Comparison of ENCODE assay signal across 8 mouse cellular contexts in genomic region chr8:70630532-70631381, GRCm38 (mm10). TPM values are rescaled to one million over a fixed set of nuclear protein-coding genes. Genes with fewer than 3 reads are reported as not detected.
DNase-seq lines count a peak whose midpoint lies in the region; ATAC-seq and TF ChIP-seq lines count a peak whose summit lies in the region.

No protein-coding gene starts in this region.

- 0 out of 2 replicates have a peak, but pooled peaks cover 6% of the 10 kb centered on the region for H3K27me3 ChIP-seq in forebrain, embryonic 15.5 days
- H3K27me3 ChIP-seq in hindbrain, postnatal 0 days (ENCODE audit: insufficient read depth, low read length), result no peaks in the 10 kb centered on the region
- H3K27me3 ChIP-seq in liver, embryonic 13.5 days, result peaks cover 10% of the 10 kb centered on the region
- H3K27me3 ChIP-seq in myocyte (ENCODE audit: control insufficient read depth, insufficient read depth, insufficient read length), result no peaks in the 10 kb centered on the region

- H3ac ChIP-seq in myocyte (ENCODE audit: control insufficient read depth, insufficient read length), result peak overlapping the region; percentile 20

- H3K4me3 ChIP-seq in forebrain, embryonic 15.5 days, result no peak overlapping the region
- H3K4me3 ChIP-seq in hindbrain, postnatal 0 days (ENCODE audit: low read length), result peak overlapping the region; percentile 36; the same call in 1 of the 2 replicates
- peak overlapping the region; percentile 65 for H3K4me3 ChIP-seq in liver, embryonic 13.5 days (replicated peaks)
- peak overlapping the region; percentile 52 for H3K4me3 ChIP-seq in myocyte

- H3K27ac ChIP-seq in forebrain, embryonic 15.5 days (replicated peaks), result no peak overlapping the region
- 0 out of 2 replicates have a peak overlapping the region, but pooled peaks have one; percentile 64 for H3K27ac ChIP-seq in hindbrain, postnatal 0 days
- H3K27ac ChIP-seq in liver, embryonic 13.5 days, result peak overlapping the region; percentile 85

- H3K9me3 ChIP-seq in forebrain, embryonic 15.5 days, result no peaks in the 10 kb centered on the region
- no peaks in the 10 kb centered on the region for H3K9me3 ChIP-seq in hindbrain, postnatal 0 days (ENCODE audit: low read length)
- no peaks in the 10 kb centered on the region for H3K9me3 ChIP-seq in liver, embryonic 13.5 days (replicated peaks)

- H3K36me3 ChIP-seq in forebrain, embryonic 15.5 days, result no peaks in the 10 kb centered on the region
- no peaks in the 10 kb centered on the region for H3K36me3 ChIP-seq in hindbrain, postnatal 0 days (ENCODE audit: insufficient read depth, low read length)
- no peaks in the 10 kb centered on the region for H3K36me3 ChIP-seq in liver, embryonic 13.5 days
- no peaks in the 10 kb centered on the region for H3K36me3 ChIP-seq in myocyte (ENCODE audit: control insufficient read depth, insufficient read depth)

- H3K4me2 ChIP-seq in forebrain, embryonic 15.5 days (replicated peaks), result peak overlapping the region; percentile 56; the same call in 1 of the 2 replicates
- H3K4me2 ChIP-seq in hindbrain, postnatal 0 days (ENCODE audit: low read depth, low read length), result 0 out of 2 replicates have a peak overlapping the region, but pooled peaks have one; percentile 59
- H3K4me2 ChIP-seq in liver, embryonic 13.5 days, result peak overlapping the region; percentile 89
- H3K4me2 ChIP-seq in myocyte (ENCODE audit: low read depth), result peak overlapping the region; percentile 70

- peak; percentile 15 for TF ChIP-seq POLR2A in myocyte (IDR thresholded peaks at IDR 0.05; ENCODE audit: insufficient read length, low read depth)

- ATAC-seq in forebrain, embryonic 15.5 days (replicated peaks), result peak; percentile 11; the same call in 1 of the 2 replicates
- ATAC-seq in hindbrain, postnatal 0 days, result peak; percentile 22; the same call in 1 of the 2 replicates
- peak; percentile 53 for ATAC-seq in liver, embryonic 13.5 days (ENCODE audit: low read depth)

- no peaks in the 10 kb centered on the region for H3K79me2 ChIP-seq in myocyte (ENCODE audit: control insufficient read depth, insufficient read depth)

- H3K4me1 ChIP-seq in forebrain, embryonic 15.5 days, result peaks cover 25% of the 10 kb centered on the region
- peaks cover 6% of the 10 kb centered on the region for H3K4me1 ChIP-seq in hindbrain, postnatal 0 days (ENCODE audit: insufficient read depth, low read length)
- peaks cover 61% of the 10 kb centered on the region for H3K4me1 ChIP-seq in liver, embryonic 13.5 days (replicated peaks)

- WGBS in forebrain, embryonic 15.5 days, result 13% methylated on average over 22 of the region's 22 CpGs
- WGBS in hindbrain, postnatal 0 days, result 16% methylated on average over 22 of the region's 22 CpGs
- WGBS in liver, embryonic 13.5 days (ENCODE audit: insufficient replicate concordance), result 12% methylated on average over 22 of the region's 22 CpGs

- TF ChIP-seq CTCF in hindbrain, postnatal 0 days (IDR thresholded peaks at IDR 0.05; ENCODE audit: low read depth), result no peak

- no peak overlapping the region for H3K9ac ChIP-seq in forebrain, embryonic 15.5 days (replicated peaks)
- H3K9ac ChIP-seq in hindbrain, postnatal 0 days (replicated peaks; ENCODE audit: low read length), result 0 out of 2 replicates have a peak overlapping the region, but pooled peaks have one; percentile 9
- H3K9ac ChIP-seq in liver, embryonic 13.5 days, result peak overlapping the region; percentile 70

- intact Hi-C loops in left cerebral cortex, postnatal 14 days (cut with DNase I), result no loop called here

- DNase-seq in CD4-positive helper T cell, adult 2 months (ENCODE audit: low read depth, low spot score), result peak; percentile 35
- peak; percentile 57 to 64 for DNase-seq in adrenal gland, adult 18-20 months (ENCODE audit: low spot score in 2 of 2)
- peak; percentile 50 for DNase-seq in hindbrain, postnatal 0 days (ENCODE audit: low spot score)
- DNase-seq in liver, embryonic 13.5 days, result no peak
- no peak for DNase-seq in left cerebral cortex, postnatal 14 days (ENCODE audit: low spot score in 2 of 2)
- DNase-seq in frontal cortex, postnatal 14 days (ENCODE audit: low spot score in 2 of 2), result no peak

TF ChIP-seq in myocyte, 11 proteins besides CTCF, POLR2A, EP300 and RAD21:
- no peak for TF ChIP-seq MAX (IDR thresholded peaks at IDR 0.05; ENCODE audit: low read depth)
- TF ChIP-seq CEBPB (IDR thresholded peaks at IDR 0.05; ENCODE audit: insufficient read depth, poor library complexity, severe bottlenecking), result peak; percentile 82; the same call in 1 of the 2 replicates

RNA-seq across cellular contexts. Expression of gene Gdf15, which starts 1.5 kb away (rescaled TPM):
- 1 to 10 TPM; 2.2 to 6.4 TPM for total RNA-seq in adrenal gland, adult 18-20 months (2021)
- not detected in 2 replicates for polyA plus RNA-seq in forebrain, embryonic 15.5 days (2015; fragmentation: Nextera tagmentation; extraction: Ambion mirVana)
- total RNA-seq in hindbrain, postnatal 0 days (2014; rRNA removed), result 1.7 TPM in 1 of 2 replicates, not detected in the other
- 0.25 and 0.41 TPM in 2 replicates for polyA plus RNA-seq in hindbrain, postnatal 0 days (2015; fragmentation: Nextera tagmentation; extraction: Ambion mirVana)
- polyA plus RNA-seq in liver, embryonic 13.5 days (2015; fragmentation: Nextera tagmentation; extraction: Ambion mirVana), result 3.9 and 4.1 TPM in 2 replicates
- 54.1 TPM for polyA plus RNA-seq in myocyte (2012; fragmentation: generic; extraction: Trizol)
- total RNA-seq in left cerebral cortex, postnatal 14 days (2021), result not detected

RNA-seq across cellular contexts. Expression of gene Lrrc25, which starts 14.8 kb away (rescaled TPM):
- total RNA-seq in adrenal gland, adult 18-20 months (2021), result 1 to 10 TPM; 1.4 to 3.0 TPM
- 0.74 and 1.3 TPM in 2 replicates for polyA plus RNA-seq in forebrain, embryonic 15.5 days (2015; fragmentation: Nextera tagmentation; extraction: Ambion mirVana)
- 0.65 and 3.3 TPM in 2 replicates for total RNA-seq in hindbrain, postnatal 0 days (2014; rRNA removed)
- 1.3 and 1.5 TPM in 2 replicates for polyA plus RNA-seq in hindbrain, postnatal 0 days (2015; fragmentation: Nextera tagmentation; extraction: Ambion mirVana)
- 5.4 and 5.6 TPM in 2 replicates for polyA plus RNA-seq in liver, embryonic 13.5 days (2015; fragmentation: Nextera tagmentation; extraction: Ambion mirVana)
- polyA plus RNA-seq in myocyte (2012; fragmentation: generic; extraction: Trizol), result not detected
- total RNA-seq in left cerebral cortex, postnatal 14 days (2021), result under 1 TPM; 0.90 to 0.97 TPM

RNA-seq across cellular contexts. Expression of gene Ssbp4, which starts 22.1 kb away (rescaled TPM):
- 10 to 100 TPM; 78.5 to 86.9 TPM for total RNA-seq in adrenal gland, adult 18-20 months (2021)
- polyA plus RNA-seq in forebrain, embryonic 15.5 days (2015; fragmentation: Nextera tagmentation; extraction: Ambion mirVana), result 114 TPM in 2 replicates
- total RNA-seq in hindbrain, postnatal 0 days (2014; rRNA removed), result 248 and 349 TPM in 2 replicates
- 188 and 189 TPM in 2 replicates for polyA plus RNA-seq in hindbrain, postnatal 0 days (2015; fragmentation: Nextera tagmentation; extraction: Ambion mirVana)
- polyA plus RNA-seq in liver, embryonic 13.5 days (2015; fragmentation: Nextera tagmentation; extraction: Ambion mirVana), result 54.2 and 62.4 TPM in 2 replicates
- 133 TPM for polyA plus RNA-seq in myocyte (2012; fragmentation: generic; extraction: Trizol)
- 100 to 1,000 TPM; 270 to 302 TPM for total RNA-seq in left cerebral cortex, postnatal 14 days (2021)

RNA-seq across cellular contexts. Expression of gene Pgpep1, which starts 29.4 kb away (rescaled TPM):
- total RNA-seq in adrenal gland, adult 18-20 months (2021), result 100 to 1,000 TPM; 101 to 153 TPM
- polyA plus RNA-seq in forebrain, embryonic 15.5 days (2015; fragmentation: Nextera tagmentation; extraction: Ambion mirVana), result 63.6 and 70.2 TPM in 2 replicates
- 65.7 and 68.4 TPM in 2 replicates for total RNA-seq in hindbrain, postnatal 0 days (2014; rRNA removed)
- polyA plus RNA-seq in hindbrain, postnatal 0 days (2015; fragmentation: Nextera tagmentation; extraction: Ambion mirVana), result 44.2 and 56.5 TPM in 2 replicates
- polyA plus RNA-seq in liver, embryonic 13.5 days (2015; fragmentation: Nextera tagmentation; extraction: Ambion mirVana), result 17.9 and 19.5 TPM in 2 replicates
- 38.5 TPM for polyA plus RNA-seq in myocyte (2012; fragmentation: generic; extraction: Trizol)
- 10 to 100 TPM; 14.8 to 19.0 TPM for total RNA-seq in left cerebral cortex, postnatal 14 days (2021)

RNA-seq across cellular contexts. Expression of gene Isyna1, which starts 36.6 kb away (rescaled TPM):
- total RNA-seq in adrenal gland, adult 18-20 months (2021), result 100 to 1,000 TPM; 115 to 165 TPM
- 116 TPM in 2 replicates for polyA plus RNA-seq in forebrain, embryonic 15.5 days (2015; fragmentation: Nextera tagmentation; extraction: Ambion mirVana)
- total RNA-seq in hindbrain, postnatal 0 days (2014; rRNA removed), result 152 and 207 TPM in 2 replicates
- polyA plus RNA-seq in hindbrain, postnatal 0 days (2015; fragmentation: Nextera tagmentation; extraction: Ambion mirVana), result 99.3 and 113 TPM in 2 replicates
- 82.8 and 84.9 TPM in 2 replicates for polyA plus RNA-seq in liver, embryonic 13.5 days (2015; fragmentation: Nextera tagmentation; extraction: Ambion mirVana)
- 40.4 TPM for polyA plus RNA-seq in myocyte (2012; fragmentation: generic; extraction: Trizol)
- total RNA-seq in left cerebral cortex, postnatal 14 days (2021), result 10 to 100 TPM; 47.5 to 51.0 TPM

Comparison
In these comparisons a context has a peak if more than half of its experiments do, and no peak if none do; other contexts are left out.
1. DNase-seq: peak in CD4-positive helper T cell, adult 2 months (single experiment), adrenal gland, adult 18-20 months (2 of 2) and hindbrain, postnatal 0 days (single experiment); none in liver, embryonic 13.5 days (single experiment), left cerebral cortex, postnatal 14 days (0 of 2) and frontal cortex, postnatal 14 days (0 of 2).
2. RNA of gene Gdf15, which starts 1.5 kb away (polyA plus RNA-seq): 54.1 TPM in myocyte (single experiment); 3.9 to 4.1 TPM in liver, embryonic 13.5 days, 0.25 to 0.41 TPM in hindbrain, postnatal 0 days and not detected in forebrain, embryonic 15.5 days; every median in the first group is over 10 times any median in the second.
3. Peak in every context shown above with its lines, with median percentiles within 50 percentile points of each other: ATAC-seq and H3K4me2 ChIP-seq.